Comparison of ENCODE assay signal across 23 mouse cellular contexts in genomic region chr14:20609519-20609918, GRCm38 (mm10). TPM values are rescaled to one million over a fixed set of nuclear protein-coding genes. Genes with fewer than 3 reads are reported as not detected.
DNase-seq lines count a peak whose midpoint lies in the region; ATAC-seq lines count a peak whose summit lies in the region.
"Had no signal": no experiment of that assay in that cellular context is flagged by ENCODE, and none has a peak within 500 bp of the region (broad histone marks: within the 10 kb centered on the region; RNA-seq: fewer than 3 reads in every experiment).

No protein-coding gene starts in this region.

- H3K9ac ChIP-seq in heart, embryonic 13.5 days, result peak overlapping the region; percentile 44; the same call in 1 of the 2 replicates
- no peak overlapping the region for H3K9ac ChIP-seq in kidney, embryonic 16.5 days (replicated peaks; ENCODE audit: low read length)
- H3K9ac ChIP-seq: forebrain, embryonic 15.5 days; limb, embryonic 12.5 days; liver, embryonic 12.5 days; midbrain, embryonic 15.5 days; neural tube, embryonic 15.5 days had no signal

- H3K4me2 ChIP-seq in heart, embryonic 13.5 days, result peak overlapping the region; percentile 56
- no peak overlapping the region for H3K4me2 ChIP-seq in kidney, embryonic 16.5 days (replicated peaks; ENCODE audit: low read depth, low read length)
- H3K4me2 ChIP-seq: forebrain, embryonic 15.5 days; limb, embryonic 12.5 days; liver, embryonic 12.5 days; midbrain, embryonic 15.5 days; neural tube, embryonic 15.5 days had no signal

- no peak for DNase-seq in heart, postnatal 14 days
- no peak for DNase-seq in kidney, postnatal 10 days
- DNase-seq in 3T3-L1 (ENCODE audit: low read depth, low spot score) (peak; percentile 64), NIH3T3 (ENCODE audit: low read depth) (peak; percentile 19)
- no peak for DNase-seq in cerebellum, postnatal 10 days
- no peak for DNase-seq in left cerebral cortex, postnatal 36 days (ENCODE audit: low spot score in 2 of 2)
- DNase-seq: cerebellum, adult 18-20 months; cerebellum, postnatal 36 days; thymus, adult 18-20 months had no signal

- no peak overlapping the region for H3K4me3 ChIP-seq in heart, embryonic 13.5 days
- H3K4me3 ChIP-seq in kidney, embryonic 16.5 days (ENCODE audit: low read length), result no peak overlapping the region
- H3K4me3 ChIP-seq: erythroblast, embryonic 14.5 days; forebrain, embryonic 15.5 days; hindbrain, embryonic 10.5 days; limb, embryonic 12.5 days; liver, embryonic 12.5 days; midbrain, embryonic 15.5 days; neural tube, embryonic 15.5 days had no signal

- intact Hi-C loops in heart, postnatal 14 days (cut with DNase I), result no loop called here
- intact Hi-C loops in left cerebral cortex, postnatal 36 days (cut with DNase I), result no loop called here

- H3K27ac ChIP-seq in heart, embryonic 13.5 days (replicated peaks), result peak overlapping the region; percentile 88
- peak overlapping the region; percentile 20; the same call in 1 of the 2 replicates for H3K27ac ChIP-seq in kidney, embryonic 16.5 days (ENCODE audit: low read length)
- H3K27ac ChIP-seq: forebrain, embryonic 15.5 days; hindbrain, embryonic 10.5 days; hindbrain, postnatal 0 days; limb, embryonic 12.5 days; liver, embryonic 12.5 days; midbrain, embryonic 15.5 days; neural tube, embryonic 15.5 days had no signal

- H3K4me1 ChIP-seq in heart, embryonic 13.5 days, result peaks cover 29% of the 10 kb centered on the region
- peaks cover 11% of the 10 kb centered on the region; the same call in 1 of the 2 replicates for H3K4me1 ChIP-seq in kidney, embryonic 16.5 days (ENCODE audit: insufficient read depth, low read length)
- H3K4me1 ChIP-seq: forebrain, embryonic 15.5 days; hindbrain, embryonic 10.5 days; limb, embryonic 12.5 days; midbrain, embryonic 15.5 days; neural tube, embryonic 15.5 days had no signal

- H3K27me3 ChIP-seq in heart, embryonic 13.5 days (replicated peaks), result no peaks in the 10 kb centered on the region
- H3K27me3 ChIP-seq in kidney, embryonic 16.5 days (ENCODE audit: insufficient read depth, low read length), result no peaks in the 10 kb centered on the region
- H3K27me3 ChIP-seq: forebrain, embryonic 15.5 days; limb, embryonic 12.5 days; liver, embryonic 12.5 days; midbrain, embryonic 15.5 days; neural tube, embryonic 15.5 days had no signal

- WGBS in heart, embryonic 13.5 days, result 41% methylated on average over 3 of the region's 3 CpGs
- WGBS in kidney, embryonic 16.5 days, result 78% methylated on average over 3 of the region's 3 CpGs

- H3K9me3 ChIP-seq in heart, embryonic 13.5 days, result no peaks in the 10 kb centered on the region
- H3K9me3 ChIP-seq in kidney, embryonic 16.5 days (ENCODE audit: low read length), result no peaks in the 10 kb centered on the region
- H3K9me3 ChIP-seq: forebrain, embryonic 15.5 days; G1E; hindbrain, embryonic 10.5 days; limb, embryonic 12.5 days; liver, embryonic 12.5 days; midbrain, embryonic 15.5 days; neural tube, embryonic 15.5 days had no signal

- peaks cover 9% of the 10 kb centered on the region for H3K36me3 ChIP-seq in heart, embryonic 13.5 days
- H3K36me3 ChIP-seq in kidney, embryonic 16.5 days (ENCODE audit: insufficient read depth, low read length), result no peaks in the 10 kb centered on the region
- H3K36me3 ChIP-seq: G1E; midbrain, embryonic 15.5 days had no signal

- ATAC-seq in heart, embryonic 13.5 days (ENCODE audit: extremely low read depth, insufficient number of reproducible peaks, low FRiP score, low TSS enrichment), result no peak; the same call in 1 of the 2 replicates
- no peak for ATAC-seq in kidney, embryonic 16.5 days (ENCODE audit: low FRiP score, low TSS enrichment)
- ATAC-seq: forebrain, embryonic 15.5 days; hindbrain, postnatal 0 days; intestine, postnatal 0 days; liver, embryonic 12.5 days; midbrain, embryonic 15.5 days had no signal

RNA-seq across cellular contexts. Expression of gene Usp54, which starts 31.3 kb away (rescaled TPM):
- 3.9 and 5.5 TPM in 2 replicates for polyA plus RNA-seq in heart, embryonic 13.5 days (2015; fragmentation: Nextera tagmentation; extraction: Ambion mirVana)
- 10 to 100 TPM; 12.6 to 16.6 TPM for total RNA-seq in heart, postnatal 14 days (2021)
- polyA plus RNA-seq in kidney, embryonic 16.5 days (2015; fragmentation: Nextera tagmentation; extraction: Ambion mirVana), result 8.0 and 10.2 TPM in 2 replicates
- total RNA-seq in left cerebral cortex, postnatal 36 days (2021), result 10 to 100 TPM; 48.3 to 53.7 TPM

RNA-seq across cellular contexts. Expression of gene Myoz1, which starts 46.8 kb away (rescaled TPM):
- polyA plus RNA-seq in heart, embryonic 13.5 days (2015; fragmentation: Nextera tagmentation; extraction: Ambion mirVana), result 14.3 and 19.2 TPM in 2 replicates
- total RNA-seq in heart, postnatal 14 days (2021), result 1 to 10 TPM in 1 of 2 experiments, under 1 TPM in 1; 0.88 to 1.7 TPM
- 3.0 and 3.2 TPM in 2 replicates for polyA plus RNA-seq in kidney, embryonic 16.5 days (2015; fragmentation: Nextera tagmentation; extraction: Ambion mirVana)
- not detected for total RNA-seq in left cerebral cortex, postnatal 36 days (2021)
- total RNA-seq: G1E; hindbrain, postnatal 0 days; layer of hippocampus, postnatal 14 days; megakaryocyte-erythroid progenitor cell, adult 5-6 weeks had no signal
- polyA plus RNA-seq: erythroblast, embryonic 14.5 days; forebrain, embryonic 15.5 days; G1E; hindbrain, postnatal 0 days; intestine, postnatal 0 days; liver, embryonic 12.5 days had no signal

RNA-seq across cellular contexts. Expression of gene Synpo2l, which starts 58.6 kb away (rescaled TPM):
- polyA plus RNA-seq in heart, embryonic 13.5 days (2015; fragmentation: Nextera tagmentation; extraction: Ambion mirVana), result 131 and 134 TPM in 2 replicates
- total RNA-seq in heart, postnatal 14 days (2021), result 100 to 1,000 TPM in 1 of 2 experiments, 10 to 100 TPM in 1; 94.3 to 117 TPM
- 0.92 and 1.2 TPM in 2 replicates for polyA plus RNA-seq in kidney, embryonic 16.5 days (2015; fragmentation: Nextera tagmentation; extraction: Ambion mirVana)
- total RNA-seq in left cerebral cortex, postnatal 36 days (2021), result under 1 TPM; 0.27 to 0.34 TPM
- polyA plus RNA-seq: erythroblast, embryonic 14.5 days had no signal

Comparison
In these comparisons a context has a peak if more than half of its experiments do, and no peak if none do; other contexts are left out.
1. DNase-seq: peak in 3T3-L1 (single experiment) and NIH3T3 (single experiment); none in heart, postnatal 14 days (0 of 2), kidney, postnatal 10 days (single experiment), cerebellum, postnatal 10 days (0 of 2) and left cerebral cortex, postnatal 36 days (0 of 2).
2. RNA of gene Synpo2l, which starts 58.6 kb away (total RNA-seq): 94.3 to 117 TPM in heart, postnatal 14 days; 0.27 to 0.34 TPM in left cerebral cortex, postnatal 36 days; every median in the first group is over 10 times any median in the second.